Mouse (Mus musculus) MEL (cell line): Measurements from ENCODE around the gene Hsd3b7. TPM values are rescaled to one million over a fixed set of nuclear protein-coding genes. Genes with fewer than 3 reads are reported as not detected.

ENCODE experiments used
- DNase-seq: peaks from one replicate; pipeline ENCODE4 v3.0.0; 2011; ENCODE audit warnings: low read depth, low spot score
- H3K27ac ChIP-seq: 2 replicates; pipeline ENCODE4 v1.5.1; 2012; ENCODE audit warnings: low read depth, mild to moderate bottlenecking, control low read depth, low read length, moderate library complexity; ENCODE audit not compliant: control insufficient read depth
- H3K27me3 ChIP-seq, 2 experiments: fragments of 150-350 bp in 1 of 2; sonication (generic) in 1 of 2; 2 replicates each; pipeline ENCODE4 v1.6.1; 2012; ENCODE audit warnings: low read length in 2 of 2, mild to moderate bottlenecking in 2 of 2, improper control_type of control experiment in 1 of 2, moderate library complexity in 1 of 2; ENCODE audit not compliant: insufficient read depth in 2 of 2, control insufficient read depth in 1 of 2
- H3K36me3 ChIP-seq, 2 experiments: 2 replicates each; pipeline ENCODE4 v1.6.1; 2012 to 2014; ENCODE audit warnings: low read length in 2 of 2, improper control_type of control experiment in 1 of 2, inconsistent platforms in 1 of 2, mild to moderate bottlenecking in 1 of 2; ENCODE audit not compliant: insufficient read depth in 2 of 2, control insufficient read depth in 1 of 2
- H3K4me1 ChIP-seq, 2 experiments: fragments of 150-350 bp in 1 of 2; sonication (generic) in 1 of 2; 2 replicates each; pipeline ENCODE4 v1.6.1; 2012; ENCODE audit warnings: low read length in 2 of 2, improper control_type of control experiment in 1 of 2, mild to moderate bottlenecking in 1 of 2; ENCODE audit not compliant: insufficient read depth in 2 of 2, control insufficient read depth in 1 of 2
- H3K4me3 ChIP-seq, 2 experiments: fragments of 150-350 bp in 1 of 2; sonication (generic) in 1 of 2; 2 replicates each; pipeline ENCODE4 v1.5.1; 2012; ENCODE audit warnings: low read depth in 2 of 2, low read length in 2 of 2, mild to moderate bottlenecking in 2 of 2, moderate library complexity in 2 of 2, control low read depth in 1 of 2, improper control_type of control experiment in 1 of 2; ENCODE audit not compliant: control insufficient read depth in 1 of 2, insufficient read depth in 1 of 2
- H3K79me2 ChIP-seq: 2 replicates; pipeline ENCODE4 v1.6.1; 2012; ENCODE audit warnings: mild to moderate bottlenecking, low read length, moderate library complexity; ENCODE audit not compliant: control insufficient read depth, poor library complexity, insufficient read depth
- H3K9ac ChIP-seq: 2 replicates; pipeline ENCODE4 v1.6.1; 2012; ENCODE audit warnings: low read depth, mild to moderate bottlenecking, control low read depth, low read length, moderate library complexity; ENCODE audit not compliant: control insufficient read depth, poor library complexity, severe bottlenecking
- H3K9me3 ChIP-seq: fragments of 150-350 bp; sonication (generic); replicated peaks from 2 replicates; pipeline ENCODE4 v1.6.1; 2012; ENCODE audit warnings: mild to moderate bottlenecking, low read length, improper control_type of control experiment, moderate library complexity; ENCODE audit not compliant: insufficient read depth
- BHLHE40 ChIP-seq: IDR thresholded peaks from 2 replicates; pipeline ENCODE4 v1.6.1; 2012; ENCODE audit warnings: low read depth, mild to moderate bottlenecking, inconsistent platforms, low read length, improper control_type of control experiment, borderline replicate concordance
- CHD2 ChIP-seq: IDR thresholded peaks from 2 replicates; pipeline ENCODE4 v1.6.1; 2011; ENCODE audit warnings: low read length, improper control_type of control experiment
- E2F4 ChIP-seq: IDR thresholded peaks from 2 replicates; pipeline ENCODE4 v1.6.1; 2011; ENCODE audit warnings: low read depth, low read length, improper control_type of control experiment, borderline replicate concordance
- EP300 ChIP-seq, 2 experiments: IDR thresholded peaks; 2 replicates each; pipeline ENCODE4 v1.6.1; 2011; ENCODE audit warnings: improper control_type of control experiment in 2 of 2, low read length in 2 of 2, low read depth in 1 of 2, mild to moderate bottlenecking in 1 of 2
- ETS1 ChIP-seq: IDR thresholded peaks from 2 replicates; pipeline ENCODE4 v1.6.1; 2012; ENCODE audit warnings: low read depth, mild to moderate bottlenecking, inconsistent platforms, low read length, improper control_type of control experiment, moderate library complexity
- GABPA ChIP-seq: IDR thresholded peaks from 2 replicates; pipeline ENCODE4 v1.6.1; 2012; ENCODE audit warnings: low read depth, mild to moderate bottlenecking, inconsistent platforms, low read length, improper control_type of control experiment, moderate library complexity
- GATA1 ChIP-seq: IDR thresholded peaks from 2 replicates; pipeline ENCODE4 v1.6.1; 2011; ENCODE audit warnings: low read depth, low read length, improper control_type of control experiment
- HCFC1 ChIP-seq: IDR thresholded peaks from 2 replicates; pipeline ENCODE4 v1.6.1; 2012; ENCODE audit warnings: low read depth, mild to moderate bottlenecking, inconsistent platforms, low read length, improper control_type of control experiment, moderate library complexity
- JUND ChIP-seq: IDR thresholded peaks from 2 replicates; pipeline ENCODE4 v1.6.1; 2011; ENCODE audit warnings: low read depth, mild to moderate bottlenecking, improper control_type of control experiment, low read length
- KAT2A ChIP-seq: conservative IDR thresholded peaks from 2 replicates; pipeline ENCODE4 v1.6.1; 2012; ENCODE audit warnings: low read depth, low read length, improper control_type of control experiment, inconsistent platforms
- MAFK ChIP-seq: IDR thresholded peaks from 2 replicates; pipeline ENCODE4 v1.6.1; 2011; ENCODE audit warnings: low read depth, mild to moderate bottlenecking, low read length, improper control_type of control experiment, borderline replicate concordance
- MAX ChIP-seq: IDR thresholded peaks from 2 replicates; pipeline ENCODE4 v1.6.1; 2011; ENCODE audit warnings: low read length, improper control_type of control experiment
- MAZ ChIP-seq: IDR thresholded peaks from 2 replicates; pipeline ENCODE4 v1.6.1; 2012; ENCODE audit warnings: low read depth, mild to moderate bottlenecking, inconsistent platforms, low read length, improper control_type of control experiment
- MEF2A ChIP-seq: IDR thresholded peaks from 2 replicates; pipeline ENCODE4 v1.6.1; 2014; ENCODE audit warnings: low read depth, mild to moderate bottlenecking, inconsistent platforms, low read length, improper control_type of control experiment; ENCODE audit not compliant: poor library complexity, insufficient replicate concordance, severe bottlenecking; ENCODE audit errors: extremely low read depth
- MXI1 ChIP-seq: IDR thresholded peaks from 2 replicates; pipeline ENCODE4 v1.6.1; 2011; ENCODE audit warnings: mild to moderate bottlenecking, low read depth, low read length, improper control_type of control experiment
- MYB ChIP-seq: IDR thresholded peaks from 2 replicates; pipeline ENCODE4 v1.6.1; 2011; ENCODE audit warnings: mild to moderate bottlenecking, low read depth, low read length, improper control_type of control experiment
- RAD21 ChIP-seq: IDR thresholded peaks from 2 replicates; pipeline ENCODE4 v1.6.1; 2011; ENCODE audit warnings: mild to moderate bottlenecking, low read depth, low read length, improper control_type of control experiment
- SIN3A ChIP-seq: IDR thresholded peaks from 2 replicates; pipeline ENCODE4 v1.6.1; 2012; ENCODE audit warnings: low read length, improper control_type of control experiment, inconsistent platforms
- TAL1 ChIP-seq: IDR thresholded peaks from 2 replicates; pipeline ENCODE4 v1.6.1; 2012; ENCODE audit warnings: mild to moderate bottlenecking, inconsistent platforms, low read length, moderate library complexity, mixed read lengths
- TCF12 ChIP-seq: IDR thresholded peaks from 2 replicates; pipeline ENCODE4 v1.6.1; 2014; ENCODE audit warnings: low read depth, mild to moderate bottlenecking, inconsistent platforms, low read length, improper control_type of control experiment, moderate library complexity
- UBTF ChIP-seq: IDR thresholded peaks from 2 replicates; pipeline ENCODE4 v1.6.1; 2012; ENCODE audit warnings: low read depth, mild to moderate bottlenecking, inconsistent platforms, low read length, improper control_type of control experiment, moderate library complexity, borderline replicate concordance; ENCODE audit not compliant: insufficient read depth
- USF1 ChIP-seq: IDR thresholded peaks from 2 replicates; pipeline ENCODE4 v1.6.1; 2014; ENCODE audit warnings: low read depth, mild to moderate bottlenecking, inconsistent platforms, low read length, improper control_type of control experiment, moderate library complexity
- ZKSCAN1 ChIP-seq: IDR thresholded peaks from 2 replicates; pipeline ENCODE4 v1.6.1; 2012; ENCODE audit warnings: low read depth, mild to moderate bottlenecking, inconsistent platforms, low read length, improper control_type of control experiment, moderate library complexity
- ZMIZ1 ChIP-seq: IDR thresholded peaks from 2 replicates; pipeline ENCODE4 v1.6.1; 2012; ENCODE audit warnings: low read depth, mild to moderate bottlenecking, inconsistent platforms, low read length, improper control_type of control experiment, moderate library complexity
- ZNF384 ChIP-seq: IDR thresholded peaks from 2 replicates; pipeline ENCODE4 v1.6.1; 2012; ENCODE audit warnings: low read depth, mild to moderate bottlenecking, inconsistent platforms, low read length, improper control_type of control experiment
- polyA plus RNA-seq, 2 experiments: library from polyadenylated mRNA; stranded (reverse) in 1 of 2; unstranded in 1 of 2; fragments of >175 nt in 1 of 2; fragments of >200 nt in 1 of 2; gene quantifications; 2 replicates each; pipeline versions ENCODE4 v1.2.1 to v1.2.4; 2012; ENCODE audit warnings: low replicate concordance in 2 of 2, low read depth in 1 of 2; ENCODE audit not compliant: insufficient read length in 2 of 2, insufficient read depth in 1 of 2, missing spikeins in 1 of 2
- total RNA-seq: library from RNA; depleted of rRNA; stranded (reverse); fragments of 300-350 nt; gene quantifications from 2 replicates; pipeline ENCODE4 v1.2.3, GENCODE M21; 2012

Gene Hsd3b7
- total and polyA plus RNA-seq, 3 experiments = 0.75 to 1.4 TPM; not detected in 1

- TF ChIP-seq SIN3A (no peak), UBTF (no peak), ZNF384 (no peak), ZKSCAN1 (no peak), EP300 (IDR thresholded peaks at IDR 0.05; ENCODE audit: low read depth in 1 of 2, low read length in 2 of 2) (no peak), MAFK (no peak)
- Histone ChIP-seq H3K36me3 (no peaks in the 10 kb centered on the region), H3K4me3 (no peak overlapping the region), H3K27ac (no peak overlapping the region), H3K79me2 (no peaks in the 10 kb centered on the region), H3K9me3 (no peaks in the 10 kb centered on the region), H3K9ac (no peak overlapping the region), H3K27me3 (no peaks in the 10 kb centered on the region), H3K4me1 (no peaks in the 10 kb centered on the region)
- DNase-seq = no peak
Measured at GRCm38 (mm10) chr7:127817776-127818175, 17.4 kb downstream of the Hsd3b7 start.

GRCm38 (mm10) chr7:127820836-127821509 lies 20.6 kb downstream of the Hsd3b7 start:
- DNase-seq = no peak
- TF ChIP-seq GATA1 (no peak), HCFC1 (no peak), ETS1 (no peak), TCF12 (no peak), KAT2A (no peak), ZMIZ1 (no peak), JUND (no peak), GABPA (no peak), ZKSCAN1 (no peak)
- Histone ChIP-seq H3K27ac (no peak overlapping the region), H3K79me2 (no peaks in the 10 kb centered on the region), H3K36me3 (no peaks in the 10 kb centered on the region), H3K9ac (no peak overlapping the region), H3K27me3 (no peaks in the 10 kb centered on the region), H3K9me3 (no peaks in the 10 kb centered on the region), H3K4me3 (no peak overlapping the region), H3K4me1 (no peaks in the 10 kb centered on the region)

GRCm38 (mm10) chr7:127822494-127822893 lies 22.1 kb downstream of the Hsd3b7 start:
- no peak overlapping the region for H3K4me3 ChIP-seq
- no peaks in the 10 kb centered on the region for H3K36me3 ChIP-seq
- H3K27me3 ChIP-seq = no peaks in the 10 kb centered on the region
- no peak for DNase-seq
- H3K79me2 ChIP-seq = no peaks in the 10 kb centered on the region
- H3K9ac ChIP-seq = no peak overlapping the region
- no peak overlapping the region for H3K27ac ChIP-seq
- no peaks in the 10 kb centered on the region for H3K4me1 ChIP-seq
- no peaks in the 10 kb centered on the region for H3K9me3 ChIP-seq
- TF ChIP-seq BHLHE40 (no peak), MYB (no peak), MAZ (no peak), RAD21 (no peak), CHD2 (no peak), KAT2A (no peak), JUND (no peak), HCFC1 (no peak), E2F4 (no peak), TAL1 (no peak), MAX (no peak), USF1 (no peak), UBTF (no peak), MEF2A (no peak), EP300 (IDR thresholded peaks at IDR 0.05; ENCODE audit: low read depth in 1 of 2, low read length in 2 of 2) (no peak), MXI1 (no peak)
